Mouse (Mus musculus) left cerebral cortex, postnatal 36 days (tissue): ENCODE measurements at regions not wholly inside any gene's neighbourhood (a gene's known extent, or its start where the extent isn't known, plus 50 kb on each side); places are given as distances from the start of the nearest gene placed in this dataset.
"Not testable (repeated sequence)": the region's sequence is repeated elsewhere in the genome, so short reads cannot be mapped to it uniquely, and the experiment has no call there.

Experiments used
- DNase-seq, 2 experiments: peaks; one replicate each; pipeline ENCODE4 v3.0.0; 2021 to 2022; ENCODE audit warnings: low spot score in 2 of 2, mixed read lengths in 1 of 2
- intact Hi-C: fragments of 180-260 bp; cut with DNase I; formaldehyde crosslinking; loops from one replicate; pipeline ENCODE4 v1.15.1; 2025

DNA sequence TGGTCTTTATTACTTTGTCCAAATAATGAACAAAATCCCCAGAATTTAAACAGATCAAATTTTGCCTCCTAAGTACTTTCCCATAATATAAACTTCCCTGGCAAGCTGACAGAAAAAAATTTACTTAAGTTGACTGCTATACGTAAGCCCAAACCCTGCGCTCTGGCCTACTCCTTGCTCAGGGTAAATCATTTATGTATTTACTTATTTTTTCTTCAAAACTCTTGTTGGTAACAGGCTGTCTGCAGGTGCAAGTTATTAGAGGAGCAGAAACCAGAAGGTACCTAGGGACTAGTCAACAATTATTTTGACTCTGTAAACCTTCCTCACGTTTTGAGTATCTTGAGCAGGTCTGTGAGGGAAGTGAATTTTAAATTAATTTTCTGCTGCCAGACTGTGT is 2615.7 kb downstream of the Poteg start:
- intact Hi-C loops = no loop called here
- no peak for DNase-seq

DNA sequence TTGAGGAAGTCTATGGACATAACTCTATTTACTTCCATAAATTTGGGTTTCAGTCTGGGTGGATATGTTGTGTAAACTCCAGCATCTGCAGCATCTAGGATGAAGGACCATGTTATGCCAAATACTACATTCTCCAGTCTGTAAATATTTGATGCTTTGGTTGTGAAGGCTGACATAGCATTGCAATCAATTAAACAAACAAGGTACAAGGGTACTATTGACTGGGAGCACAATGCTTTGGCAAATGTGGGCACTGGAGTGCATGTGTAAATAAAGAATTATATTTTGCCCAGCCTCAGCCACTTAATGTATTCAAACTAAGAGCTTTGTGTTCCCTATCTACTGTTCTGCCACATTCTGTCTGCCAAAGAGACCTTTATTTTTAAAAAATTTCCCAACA is 2630.3 kb downstream of the Poteg start:
- intact Hi-C loops = no loop called here

DNA sequence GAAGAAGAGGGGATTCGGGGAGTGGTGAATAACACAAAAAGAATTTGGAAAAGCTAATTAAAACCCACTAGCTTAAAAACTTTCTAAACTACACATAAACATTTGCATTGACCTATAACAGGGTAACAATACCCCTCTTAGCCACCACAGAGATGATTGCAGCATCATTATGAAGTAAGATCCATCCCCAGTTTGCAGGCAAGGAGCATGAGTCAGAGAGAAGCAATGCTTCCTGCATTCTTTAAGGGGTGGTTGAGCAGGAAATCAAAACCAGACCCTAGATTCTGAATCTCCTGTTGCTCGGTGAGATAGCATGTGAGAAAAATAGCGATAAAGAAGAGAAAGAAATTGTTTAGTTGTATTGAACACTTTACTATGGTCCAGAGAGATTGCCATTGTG is 2680.3 kb downstream of the Poteg start:
- intact Hi-C loops = no loop called here
- DNase-seq = no peak

More for the DNA sequence above, 2630.3 kb downstream of the Poteg start:
- no peak for DNase-seq

DNA sequence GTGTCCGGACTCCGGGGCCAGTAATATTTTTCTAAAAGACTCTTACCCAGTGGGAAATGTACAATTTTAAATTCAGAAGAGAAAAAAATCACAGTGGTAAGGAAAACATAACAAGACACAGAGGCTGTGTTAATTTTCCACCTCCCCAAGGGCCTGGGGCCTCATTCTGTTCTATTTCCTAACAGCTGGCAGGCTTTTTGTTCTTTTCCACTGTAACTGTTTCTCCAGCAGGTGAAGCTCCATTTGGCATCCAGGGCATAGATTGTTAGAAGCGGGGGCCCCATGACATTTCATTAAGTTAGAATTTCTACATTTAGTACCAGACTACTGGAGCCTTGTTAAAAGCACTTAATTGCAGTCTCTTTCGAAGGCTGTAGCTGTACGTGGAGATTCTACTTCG is 2687.5 kb downstream of the Poteg start:
- no peak for DNase-seq
- intact Hi-C loops = no loop called here

DNA sequence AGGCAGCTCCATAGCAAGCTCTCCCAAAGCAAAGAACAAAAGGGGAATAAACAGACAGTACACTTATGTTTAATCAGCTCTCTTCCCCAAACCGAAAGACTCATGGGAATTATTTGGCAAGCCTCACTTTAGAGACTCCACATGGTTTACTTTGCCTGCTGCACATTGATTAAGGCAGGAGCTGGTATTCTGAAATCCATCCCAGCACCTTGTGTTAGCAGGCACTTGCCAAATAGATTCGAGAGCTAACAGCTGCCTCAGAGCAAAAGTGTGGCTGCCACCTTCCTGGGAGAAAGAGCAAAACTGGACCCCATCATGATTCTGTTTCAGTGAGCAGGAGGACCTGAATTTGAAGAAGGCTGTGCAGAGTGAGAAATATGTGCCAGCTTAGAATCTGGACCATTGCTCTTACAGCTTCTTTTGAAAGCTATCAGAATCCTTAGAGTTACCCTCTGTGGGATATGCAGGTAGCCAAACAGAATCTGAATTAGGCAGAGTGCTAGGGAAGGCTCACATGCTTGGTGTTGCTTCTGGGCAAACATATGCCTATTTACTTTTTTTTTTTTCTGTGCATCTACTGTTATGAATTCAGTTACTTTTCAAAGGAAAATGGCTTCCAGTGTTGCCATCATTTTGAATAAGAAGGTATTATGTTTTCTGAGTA is 2703.8 kb downstream of the Poteg start:
- no peak for DNase-seq
- intact Hi-C loops = no loop called here

DNA sequence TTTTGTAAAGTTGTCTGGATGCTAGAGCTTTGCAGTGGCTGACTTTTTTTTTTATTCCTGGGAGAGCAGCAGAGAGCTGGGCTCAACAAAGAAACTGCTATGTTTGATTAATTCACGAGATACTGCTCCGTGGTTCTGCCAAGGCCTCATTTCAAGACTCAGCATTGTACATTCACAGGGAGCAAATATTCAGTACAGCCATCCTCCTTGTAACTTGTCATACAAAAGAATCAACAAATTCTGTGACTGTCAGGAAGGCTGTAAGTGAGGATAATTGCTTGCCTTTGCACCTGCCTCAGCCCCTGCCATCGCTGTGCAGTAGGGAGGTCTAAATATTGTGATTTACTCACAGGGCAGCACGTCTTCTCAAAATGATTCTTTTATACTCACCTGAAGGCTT is 2705.5 kb downstream of the Poteg start:
- intact Hi-C loops = no loop called here
- DNase-seq = no peak

DNA sequence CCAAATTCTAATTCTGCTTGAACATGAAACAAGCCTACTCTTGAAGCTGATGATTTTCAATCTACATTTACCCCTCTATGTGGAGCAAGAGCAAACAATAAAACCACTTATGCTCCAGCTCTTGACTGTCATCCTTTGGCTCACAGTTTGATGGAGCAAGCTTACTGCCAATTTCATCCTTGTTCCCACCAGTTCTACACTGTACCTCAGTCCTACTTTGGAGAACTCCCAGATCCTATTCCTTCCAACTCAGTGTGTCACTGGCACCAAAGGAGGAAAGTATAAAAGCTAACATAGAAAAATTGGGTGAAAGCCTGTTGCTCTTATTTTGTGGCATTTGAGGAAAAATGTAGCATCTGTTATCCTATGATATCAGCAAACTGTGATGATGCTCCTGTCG is 2724.4 kb downstream of the Poteg start:
- intact Hi-C loops = no loop called here
- DNase-seq = peak; percentile 4 to 8

DNA sequence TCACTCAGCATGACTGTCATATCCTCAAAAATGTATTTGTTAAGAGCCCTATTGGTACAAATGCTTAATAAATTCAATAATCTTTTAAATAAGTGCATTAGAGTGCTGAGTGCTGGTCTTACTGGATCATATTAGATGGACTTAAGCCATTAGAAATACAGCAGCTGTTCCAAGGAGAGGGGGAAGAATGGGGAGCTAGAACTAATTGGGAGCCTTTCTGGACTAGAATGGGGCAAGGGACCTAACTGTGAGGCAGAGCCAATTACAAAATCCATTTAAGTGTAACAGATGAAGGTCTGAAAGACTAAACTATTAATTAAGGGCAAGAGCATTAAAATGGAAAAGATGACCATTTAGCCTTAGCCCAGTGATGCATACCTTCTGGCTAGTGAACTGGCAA is 2755.3 kb downstream of the Poteg start:
- intact Hi-C loops, DNase-seq: not testable (repeated sequence)

DNA sequence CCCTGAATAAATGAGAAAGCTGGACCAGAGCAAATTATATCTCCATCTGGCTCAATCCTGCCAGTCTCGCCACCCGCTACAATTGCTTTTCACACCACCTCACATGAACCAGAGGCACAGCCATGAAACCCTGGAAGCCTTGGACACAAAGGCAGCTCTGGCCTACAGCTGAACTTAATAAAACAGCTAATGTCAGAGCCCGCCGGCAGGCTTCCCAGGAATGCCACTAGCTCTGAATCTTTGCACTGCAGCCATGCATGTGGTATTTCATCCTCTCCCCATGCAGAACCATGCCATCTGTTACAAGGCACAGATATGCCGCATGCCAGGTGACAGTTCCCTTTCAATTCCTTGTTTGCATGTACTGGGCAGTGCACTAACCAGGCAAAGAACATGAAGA is 2779.9 kb downstream of the Poteg start:
- intact Hi-C loops = no loop called here
- DNase-seq = peak; percentile 4 to 9

DNA sequence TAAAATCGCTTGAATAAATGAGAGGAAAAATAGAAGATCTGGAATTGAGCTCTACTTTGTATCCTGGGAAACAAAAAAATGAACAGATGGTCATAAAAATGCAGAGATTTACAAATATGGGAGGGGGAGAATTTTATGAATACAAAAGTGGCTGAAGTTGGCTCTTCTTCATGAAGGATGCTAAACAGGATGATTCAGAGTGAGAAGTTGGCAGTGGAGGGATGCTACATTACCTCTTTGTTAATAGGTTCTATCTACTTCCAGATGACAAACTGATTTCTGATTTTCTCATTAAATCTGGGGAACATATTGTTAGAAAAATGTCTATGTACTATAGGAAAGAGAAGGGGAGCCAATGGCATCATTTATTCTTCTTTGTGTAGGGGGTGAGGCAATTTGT is 2785.8 kb downstream of the Poteg start:
- intact Hi-C loops = no loop called here

DNA sequence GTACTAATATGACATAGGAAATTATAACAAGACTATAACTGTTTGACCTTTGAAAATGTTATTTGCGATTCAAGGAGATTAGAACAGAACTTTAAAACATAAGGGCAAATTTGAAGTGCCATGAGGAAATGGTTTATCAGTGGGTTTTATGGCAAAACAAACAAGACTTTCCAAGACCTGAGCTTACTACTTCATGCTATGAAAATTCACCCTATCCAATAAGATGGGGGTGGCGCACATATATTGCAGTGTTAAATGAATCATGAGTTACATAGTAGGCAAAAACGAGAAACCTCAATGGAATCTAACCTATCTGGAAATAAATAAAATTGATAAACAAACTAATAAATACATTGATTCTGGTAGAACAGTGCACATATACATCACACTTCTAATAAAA is 2804.3 kb downstream of the Poteg start:
- intact Hi-C loops = no loop called here
- DNase-seq = no peak

More for the DNA sequence above, 2785.8 kb downstream of the Poteg start:
- DNase-seq = no peak

DNA sequence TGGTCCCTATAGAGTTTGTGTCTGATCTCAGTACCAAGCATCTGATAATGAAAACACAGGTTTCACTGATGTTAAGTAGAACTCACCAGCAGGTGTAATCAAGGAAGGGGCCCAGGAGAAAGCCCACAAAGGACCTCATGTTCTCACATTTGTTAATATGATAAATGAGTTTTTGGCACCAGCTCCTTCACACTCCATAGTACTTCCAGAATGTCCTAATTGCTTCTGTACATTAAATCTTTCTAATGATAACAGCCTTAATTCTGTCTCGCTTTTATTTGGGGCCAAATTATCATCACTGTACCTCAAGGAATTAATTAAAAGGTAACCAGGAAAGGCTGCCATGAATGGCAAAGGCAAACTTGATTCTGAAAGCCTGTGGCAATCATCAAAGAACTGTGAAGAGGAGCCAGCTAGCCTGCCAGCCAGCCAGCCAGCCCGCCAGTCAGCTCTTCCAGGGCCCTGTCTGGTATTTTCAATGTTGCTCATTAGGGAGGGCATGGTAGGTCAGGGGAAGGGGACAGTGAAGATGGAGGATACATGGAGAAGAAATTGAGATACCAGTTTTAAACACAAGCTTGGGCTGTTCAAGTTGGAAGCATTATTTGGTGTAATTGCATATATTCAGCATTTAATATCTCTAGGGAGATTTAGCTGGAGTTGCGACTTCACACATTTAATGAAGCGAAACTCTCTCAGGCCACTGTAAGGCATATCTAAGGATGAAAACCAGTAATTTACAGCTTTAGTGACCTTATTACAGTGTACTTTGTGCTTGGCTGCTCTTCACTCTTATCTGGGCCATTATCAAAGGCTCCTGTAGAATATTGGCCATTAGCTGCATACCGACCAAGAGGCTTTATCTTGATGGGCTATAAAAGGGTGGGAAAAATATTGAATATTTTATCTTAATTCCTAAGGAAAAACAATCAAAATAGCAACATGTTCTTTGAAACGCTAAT is 2822.8 kb downstream of the Poteg start:
- intact Hi-C loops = no loop called here
- DNase-seq = no peak

DNA sequence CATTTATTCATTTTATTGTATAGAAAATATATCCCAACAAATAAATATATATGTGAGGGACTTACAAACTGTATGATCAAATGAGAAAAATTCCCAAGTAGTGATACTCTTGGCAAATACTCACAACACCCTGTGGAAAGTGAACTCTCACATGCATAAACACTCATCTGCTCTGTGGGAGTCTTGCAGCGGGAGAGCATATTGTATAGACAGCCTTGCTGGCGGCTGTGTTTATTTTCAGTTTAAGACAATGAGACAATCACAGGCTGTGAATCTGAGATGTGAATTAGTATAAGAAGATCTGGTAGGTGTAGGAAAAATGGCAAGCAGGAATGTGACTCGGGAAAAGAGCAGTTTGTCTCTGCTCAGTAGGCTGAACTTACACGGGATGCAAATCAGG is 2841.7 kb downstream of the Poteg start:
- peak; percentile 4 to 7 for DNase-seq
- intact Hi-C loops = loop anchor here (5.0 kb wide), 1 partner anchor 767 kb away; no protein-coding TSS in a partner anchor

DNA sequence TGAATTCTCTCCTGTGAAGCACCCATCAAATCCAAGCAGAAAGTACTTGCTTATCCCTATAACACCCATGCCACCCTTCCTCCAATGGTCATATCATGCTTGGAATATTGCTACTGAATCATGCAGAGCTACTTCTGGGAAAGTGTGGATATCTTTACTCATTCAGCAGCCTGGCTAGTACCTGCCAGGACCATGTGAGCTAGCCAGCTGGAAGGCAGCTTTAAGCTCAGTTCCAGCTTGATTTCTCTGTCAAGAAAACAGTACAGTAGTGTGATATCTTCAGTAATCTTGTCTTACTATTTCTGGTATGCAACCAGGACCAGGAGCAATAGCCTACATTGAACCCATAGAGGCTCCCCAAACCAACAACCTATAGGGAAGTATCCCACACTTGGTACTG is 2883.7 kb downstream of the Poteg start:
- intact Hi-C loops = no loop called here
- DNase-seq = no peak

DNA sequence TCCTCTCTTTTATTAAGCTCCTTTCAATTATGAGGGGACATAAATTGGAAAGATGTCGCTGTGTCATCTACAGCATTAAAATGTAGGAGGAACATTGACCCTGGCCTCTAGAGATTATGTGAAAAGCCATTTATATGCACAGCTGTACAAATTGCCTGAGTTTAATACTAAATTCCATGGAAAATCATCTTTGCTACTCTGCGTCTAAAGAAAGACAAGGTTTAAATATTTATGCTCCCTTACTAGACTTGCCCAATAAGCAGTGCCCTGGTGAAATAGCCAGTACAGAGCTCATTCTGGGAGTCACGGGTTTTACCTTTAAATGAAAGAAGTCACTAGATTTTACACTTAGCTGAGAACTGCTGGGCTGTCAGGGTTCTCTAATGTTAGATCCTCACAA is 2885.9 kb downstream of the Poteg start:
- no peak for DNase-seq
- intact Hi-C loops = no loop called here

DNA sequence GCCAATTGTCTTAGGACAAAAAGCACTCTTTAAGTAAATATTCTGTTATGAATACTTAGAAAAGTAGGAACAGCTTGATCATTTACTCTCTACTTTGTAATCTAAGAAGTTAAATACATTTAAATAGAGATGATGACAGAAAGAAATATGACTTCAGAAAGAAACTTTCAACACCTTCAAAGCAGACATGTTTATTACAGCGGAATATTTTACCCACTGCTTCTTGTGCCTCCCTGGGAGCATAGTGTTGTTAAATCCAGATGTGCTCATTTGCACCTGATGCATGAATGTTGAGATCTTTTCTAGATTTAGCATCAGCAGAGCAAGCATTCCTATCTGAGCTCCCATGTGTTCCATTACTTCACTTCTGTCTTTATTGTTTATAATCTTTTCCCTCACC is 2912.0 kb downstream of the Poteg start:
- intact Hi-C loops = no loop called here
- DNase-seq = no peak

DNA sequence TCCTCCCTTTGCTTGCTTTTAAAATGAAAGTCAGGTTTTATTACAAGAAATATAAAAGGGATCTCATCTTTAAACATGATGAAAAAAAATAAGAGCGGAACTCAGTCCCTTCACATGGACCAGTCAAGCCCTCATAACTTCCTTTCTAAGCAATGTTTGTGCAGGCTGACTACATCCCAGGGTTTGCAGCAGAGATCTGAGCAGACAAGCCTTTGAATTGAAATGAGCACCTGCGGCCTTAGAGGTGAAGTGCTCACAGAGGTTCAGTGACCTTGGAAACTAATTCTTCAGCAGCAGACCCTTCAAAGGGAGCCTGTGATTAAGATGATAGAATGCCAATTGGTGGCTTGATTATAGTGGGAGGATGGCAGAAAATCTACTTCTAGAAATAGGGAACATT is 2918.3 kb downstream of the Poteg start:
- intact Hi-C loops = no loop called here
- no peak for DNase-seq

DNA sequence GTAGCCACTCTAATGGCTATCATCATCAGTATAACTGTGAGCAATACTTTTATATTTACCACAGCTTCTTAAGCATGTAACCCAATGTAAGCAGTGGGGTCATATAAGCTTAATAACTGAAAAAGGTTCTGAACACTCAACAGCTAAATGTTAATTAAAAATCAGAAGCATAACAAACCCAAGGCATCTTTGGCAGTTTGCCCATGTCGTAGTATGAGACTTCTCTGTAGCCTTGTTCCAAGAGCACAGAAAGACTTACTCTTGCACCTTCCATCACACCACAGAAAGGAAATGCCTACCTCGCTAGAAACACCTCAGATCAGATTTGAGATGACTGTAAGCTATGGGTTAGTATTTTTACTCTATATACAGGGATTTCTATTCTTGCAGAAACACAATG is 2944.5 kb downstream of the Poteg start:
- DNase-seq = no peak
- intact Hi-C loops = no loop called here

DNA sequence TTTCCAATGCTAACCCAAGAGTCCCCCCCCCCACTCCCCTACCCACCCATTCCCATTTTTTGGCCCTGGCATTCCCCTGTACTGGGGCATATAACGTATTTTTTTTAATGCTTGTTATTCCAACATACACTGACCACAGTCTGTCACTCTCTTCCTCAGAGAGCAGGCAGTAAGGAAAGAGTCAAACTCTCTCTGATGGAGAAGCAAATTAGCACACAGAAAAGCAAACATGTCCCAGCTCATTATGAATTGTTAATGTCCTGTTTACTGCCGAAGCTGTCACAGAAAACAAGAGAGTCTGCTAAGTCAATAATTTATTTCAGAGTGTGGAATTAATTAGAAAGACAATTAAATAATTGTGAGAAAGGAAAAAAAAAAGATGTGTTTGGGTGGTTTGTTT is 2989.1 kb upstream of the 5930422O12Rik start:
- intact Hi-C loops = no loop called here
- DNase-seq = no peak

DNA sequence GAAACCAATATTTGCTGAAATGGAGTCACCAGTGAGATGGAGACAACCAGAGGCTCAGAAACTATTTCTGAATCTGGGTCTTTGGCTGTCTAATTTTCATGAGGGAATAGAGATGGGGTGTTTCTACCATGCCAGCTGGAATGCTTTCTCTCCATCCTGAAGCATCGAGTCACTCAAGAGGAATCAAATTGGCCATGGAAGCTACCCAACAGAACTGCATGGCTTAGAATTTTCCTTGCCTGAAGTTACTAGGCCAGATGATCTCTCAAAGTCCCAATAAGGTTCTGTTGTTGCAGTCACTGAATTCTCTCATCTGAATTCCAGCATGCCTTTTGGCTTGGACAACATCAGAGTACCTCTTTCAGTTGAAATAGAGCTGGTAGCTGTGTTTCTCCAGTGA is 2986.7 kb upstream of the 5930422O12Rik start:
- intact Hi-C loops = no loop called here
- DNase-seq = no peak

DNA sequence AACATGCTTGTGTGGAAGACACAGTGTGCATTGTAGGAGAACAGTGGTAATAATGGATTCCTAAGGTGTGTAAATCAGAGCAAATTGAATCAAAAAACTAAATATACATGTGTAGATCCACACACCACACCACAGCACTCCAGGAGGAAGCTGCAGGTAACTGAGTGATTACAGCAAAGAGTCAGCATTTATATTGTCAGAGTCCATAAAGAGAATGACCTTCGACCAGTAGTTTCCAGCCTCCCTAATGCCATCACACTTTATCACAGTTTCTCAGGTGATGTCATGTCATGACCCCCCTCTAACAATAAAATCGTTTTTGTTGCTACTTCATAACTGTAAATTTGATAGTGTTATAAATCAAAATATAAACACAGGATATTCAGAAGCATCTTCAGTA is 2984.6 kb upstream of the 5930422O12Rik start:
- DNase-seq = no peak
- intact Hi-C loops = no loop called here
